Mouse (Mus musculus): ENCODE measurements around the gene Cdk7. TPM values are rescaled to one million over a fixed set of nuclear protein-coding genes. Genes with fewer than 3 reads are reported as not detected.

The Cdk7 gene
- polyA plus RNA-seq, 1 experiment from 2014 or later: 39.3 TPM

DNA sequence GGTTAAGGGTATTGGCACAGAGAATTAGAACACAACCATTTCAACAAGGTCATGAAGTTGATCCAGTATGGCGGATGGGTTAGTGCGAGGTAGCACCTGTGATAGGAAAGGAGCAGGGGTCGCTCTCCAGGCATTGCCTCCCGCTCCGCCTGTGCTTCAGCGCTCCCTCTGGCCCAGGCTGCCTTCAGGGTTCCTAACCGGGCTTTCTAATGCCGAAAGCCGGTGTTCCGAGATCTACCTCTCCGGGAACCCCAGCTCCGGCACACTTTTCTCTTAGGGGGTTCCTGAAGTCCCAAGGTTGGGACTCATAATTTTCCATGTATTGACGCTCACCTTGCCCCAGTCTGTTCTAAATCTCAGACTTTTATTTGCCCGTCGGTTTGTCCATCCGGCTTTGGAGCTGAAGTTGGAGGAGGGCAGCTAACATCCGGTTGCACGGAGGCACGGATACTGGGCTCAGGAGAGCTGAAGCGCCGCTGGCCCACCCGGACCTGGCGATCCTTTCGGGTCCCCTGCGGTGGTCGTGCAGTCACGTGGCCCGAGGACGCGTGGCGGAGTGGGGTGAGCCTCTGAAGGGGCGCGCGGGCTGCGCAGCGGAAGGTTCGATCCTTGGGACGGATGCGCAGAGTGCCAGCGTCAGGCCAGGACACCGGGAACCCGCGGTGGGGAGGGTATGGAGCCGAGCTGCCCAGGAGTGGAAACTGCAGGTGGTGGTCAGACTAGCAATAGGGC, 61.3 kb downstream of the Cdk7 start, which contains the start of gene Ccdc125:
Gene Ccdc125, plus strand, starts transcription at position 427 of the 732 bp plus-strand sequence.
- under 1% methylated on average over 44 of the region's 44 CpGs for WGBS

DNA sequence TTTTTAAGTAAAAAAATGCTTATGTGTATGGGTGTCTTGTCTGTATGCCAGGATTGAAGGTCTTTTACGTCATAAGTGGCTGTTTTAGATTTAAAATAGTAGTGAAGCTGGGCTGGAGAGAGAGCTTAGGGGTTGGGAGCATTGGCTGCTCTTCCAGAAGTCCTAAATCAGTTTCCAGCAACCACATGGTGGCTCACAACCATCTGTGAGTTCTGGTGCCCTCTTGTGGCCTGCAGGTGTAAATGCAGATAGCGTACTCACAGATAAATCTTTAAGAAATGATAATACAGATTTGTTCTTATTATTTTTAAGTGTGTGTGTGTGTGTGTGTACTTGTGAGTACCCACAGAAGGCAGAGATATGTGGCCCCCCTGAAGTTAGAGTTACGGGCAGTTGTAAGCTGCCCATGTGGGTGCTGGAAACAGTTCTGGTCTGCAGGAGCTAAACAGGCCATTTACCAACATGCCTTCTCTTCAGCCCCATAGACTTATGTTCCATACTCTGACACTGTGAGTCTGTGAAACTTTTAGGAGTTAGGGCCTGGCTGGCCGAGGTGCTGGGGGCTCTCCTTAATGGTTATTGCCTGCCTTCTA, 70.8 kb downstream of the Cdk7 start:
- Histone ChIP-seq H3K9me3 (replicated peaks; ENCODE audit: control insufficient read depth, low read length, poor library complexity, severe bottlenecking) (no peaks in the 10 kb centered on the region), H3K27ac (ENCODE audit: low read length) (no peak overlapping the region), H3K4me1 (ENCODE audit: control insufficient read depth, insufficient read depth, low read length) (no peaks in the 10 kb centered on the region), H3K36me3 (ENCODE audit: control insufficient read depth, insufficient read depth, low read length) (0 out of 2 replicates have a peak, but pooled peaks cover 3% of the 10 kb centered on the region), H3K4me2 (ENCODE audit: low read length) (no peak overlapping the region), H3K27me3 (ENCODE audit: control insufficient read depth, insufficient read depth, low read depth, low read length) (no peaks in the 10 kb centered on the region), H3K9ac (ENCODE audit: low read depth, low read length) (no peak overlapping the region), H3K4me3 (ENCODE audit: low read depth, low read length) (no peak overlapping the region)
- 0 out of 2 replicates have a peak, but pooled peaks have one; percentile 54 for ATAC-seq
- 54% methylated on average over 4 of the region's 4 CpGs for WGBS

More for the DNA sequence above, 61.3 kb downstream of the Cdk7 start, which contains the start of gene Ccdc125:
- no peak within 1 kb of the TSS for H3K27ac ChIP-seq (ENCODE audit: low read length)
- H3K4me1 ChIP-seq (ENCODE audit: control insufficient read depth, insufficient read depth, low read length): no peaks in the 10 kb centered on the region
- H3K4me3 ChIP-seq (ENCODE audit: low read depth, low read length): peak within 1 kb of the TSS; percentile 44
- no peaks in the 10 kb centered on the region for H3K27me3 ChIP-seq (ENCODE audit: control insufficient read depth, insufficient read depth, low read depth, low read length)
- H3K4me2 ChIP-seq (ENCODE audit: low read length): peak within 1 kb of the TSS; percentile 77
- peaks cover 11% of the 10 kb centered on the region for H3K36me3 ChIP-seq (ENCODE audit: control insufficient read depth, insufficient read depth, low read length)
- no peaks in the 10 kb centered on the region for H3K9me3 ChIP-seq (replicated peaks; ENCODE audit: control insufficient read depth, low read length, poor library complexity, severe bottlenecking)
- peak within 1 kb of the TSS; percentile 63 for H3K9ac ChIP-seq (ENCODE audit: low read depth, low read length)
- peak; percentile 70; the same call in 1 of the 2 replicates for ATAC-seq

DNA sequence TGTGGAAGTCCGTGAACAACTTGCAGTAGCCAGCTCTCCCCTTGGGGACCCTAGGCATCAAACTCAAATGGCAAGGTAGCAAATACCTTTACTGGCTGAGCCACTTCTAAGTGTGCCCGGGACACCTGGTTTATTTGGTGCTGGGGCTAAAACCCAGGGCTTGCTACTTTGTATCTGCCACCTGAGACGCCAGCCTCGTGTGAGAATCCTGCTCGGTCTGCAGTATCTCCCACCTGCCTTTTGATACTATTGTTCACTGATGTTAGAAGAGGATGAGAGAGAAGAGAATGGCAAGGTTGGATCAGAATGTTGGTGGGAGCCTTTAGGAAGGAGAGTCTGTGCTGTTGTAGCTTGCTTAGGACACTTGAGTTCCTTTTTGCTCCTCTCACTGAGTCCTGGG, 72.6 kb downstream of the Cdk7 start:
- no peak overlapping the region for H3K27ac ChIP-seq (ENCODE audit: low read length)
- H3K27me3 ChIP-seq (ENCODE audit: control insufficient read depth, insufficient read depth, low read depth, low read length): no peaks in the 10 kb centered on the region
- WGBS: 96% methylated on average over 5 of the region's 5 CpGs
- H3K4me3 ChIP-seq (ENCODE audit: low read depth, low read length): no peak overlapping the region
- no peaks in the 10 kb centered on the region for H3K9me3 ChIP-seq (replicated peaks; ENCODE audit: control insufficient read depth, low read length, poor library complexity, severe bottlenecking)
- no peaks in the 10 kb centered on the region for H3K4me1 ChIP-seq (ENCODE audit: control insufficient read depth, insufficient read depth, low read length)
- H3K9ac ChIP-seq (ENCODE audit: low read depth, low read length): no peak overlapping the region
- H3K36me3 ChIP-seq (ENCODE audit: control insufficient read depth, insufficient read depth, low read length): 0 out of 2 replicates have a peak, but pooled peaks cover 3% of the 10 kb centered on the region
- no peak for ATAC-seq
- no peak overlapping the region for H3K4me2 ChIP-seq (ENCODE audit: low read length)

Other genes with a start within 250 kb of the Cdk7 start
- gene Gtf2h2, start 238.4 kb downstream of the Cdk7 start, polyA plus RNA-seq (2015; fragmentation: Nextera tagmentation; extraction: Ambion mirVana): 71.7 and 73.4 TPM in 2 replicates
- gene Ocln, start 178.2 kb downstream of the Cdk7 start, polyA plus RNA-seq (2015; fragmentation: Nextera tagmentation; extraction: Ambion mirVana): 9.4 and 9.9 TPM in 2 replicates
- 2.7 and 3.3 TPM in 2 replicates for gene Marveld2, start 114.0 kb downstream of the Cdk7 start, polyA plus RNA-seq (2015; fragmentation: Nextera tagmentation; extraction: Ambion mirVana)
- gene Ak6, start 80.0 kb downstream of the Cdk7 start, polyA plus RNA-seq (2015; fragmentation: Nextera tagmentation; extraction: Ambion mirVana): 307 and 315 TPM in 2 replicates
- gene Rad17, start 79.9 kb downstream of the Cdk7 start, polyA plus RNA-seq (2015; fragmentation: Nextera tagmentation; extraction: Ambion mirVana): 18.0 and 18.4 TPM in 2 replicates
- 30.4 and 36.6 TPM in 2 replicates for gene Taf9, start 79.4 kb downstream of the Cdk7 start, polyA plus RNA-seq (2015; fragmentation: Nextera tagmentation; extraction: Ambion mirVana)
- 1.6 TPM in 2 replicates for gene Ccdc125, start 61.2 kb downstream of the Cdk7 start, polyA plus RNA-seq (2015; fragmentation: Nextera tagmentation; extraction: Ambion mirVana)
- 116 and 130 TPM in 2 replicates for gene Mrps36, start 13.7 kb upstream of the Cdk7 start, polyA plus RNA-seq (2015; fragmentation: Nextera tagmentation; extraction: Ambion mirVana)
- gene Cenph, start 45.0 kb upstream of the Cdk7 start, polyA plus RNA-seq (2015; fragmentation: Nextera tagmentation; extraction: Ambion mirVana): 5.1 and 6.3 TPM in 2 replicates
- gene Ccnb1, start 55.6 kb upstream of the Cdk7 start, polyA plus RNA-seq (2015; fragmentation: Nextera tagmentation; extraction: Ambion mirVana): 22.2 and 31.0 TPM in 2 replicates
- gene Slc30a5, start 102.5 kb upstream of the Cdk7 start, polyA plus RNA-seq (2015; fragmentation: Nextera tagmentation; extraction: Ambion mirVana): 30.2 and 31.0 TPM in 2 replicates